9 mouse cellular contexts compared by ENCODE assay signal in the genomic region with DNA sequence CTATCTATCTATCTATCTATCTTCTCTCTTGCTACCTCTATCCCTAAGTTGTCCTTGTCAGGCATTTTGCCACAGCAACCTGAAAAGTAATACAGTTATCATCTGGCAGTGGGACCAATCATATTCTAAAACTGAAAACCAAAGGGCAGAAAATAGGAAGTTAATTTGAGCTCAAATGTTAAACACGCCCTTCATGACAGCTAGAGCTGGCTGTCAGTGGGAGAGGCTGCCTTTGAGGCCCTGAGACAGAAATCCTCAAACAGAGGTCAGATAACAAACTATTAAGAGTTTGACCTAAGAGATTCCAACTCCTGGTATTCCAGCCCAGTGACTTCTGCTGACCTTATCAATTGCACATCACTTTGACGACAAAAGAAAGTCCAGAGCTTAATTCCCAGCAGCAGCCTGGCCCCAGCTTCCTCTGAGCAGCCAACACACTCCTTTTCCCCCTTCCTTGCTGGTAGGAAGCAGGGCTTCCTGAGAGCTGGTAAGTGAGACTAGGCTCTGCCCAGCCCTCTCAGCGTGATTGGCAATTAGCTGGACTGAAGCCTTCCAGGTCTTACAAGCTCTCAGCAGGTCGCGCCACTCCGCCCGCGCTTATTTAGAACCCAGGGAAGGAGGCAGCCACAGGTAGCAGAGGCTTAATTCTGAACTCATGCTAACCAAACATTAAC.
A peak's percentile ranks its signal among the peaks of the same experiment; 100 is the strongest.
DNase-seq lines count a peak whose midpoint lies in the region; ATAC-seq and TF ChIP-seq lines count a peak whose summit lies in the region.
"Had no signal": no experiment of that assay in that cellular context is flagged by ENCODE, and none has a peak within 500 bp of the region (broad histone marks: within the 10 kb centered on the region; RNA-seq: fewer than 3 reads in every experiment).

No protein-coding gene starts in this region.

- peaks cover 8% of the 10 kb centered on the region for H3K9me3 ChIP-seq in embryonic facial prominence, embryonic 14.5 days (ENCODE audit: control insufficient read depth, low read length)
- no peaks in the 10 kb centered on the region; the same call in 1 of the 2 replicates for H3K9me3 ChIP-seq in midbrain, embryonic 15.5 days

- no peak overlapping the region for H3K4me2 ChIP-seq in embryonic facial prominence, embryonic 14.5 days (ENCODE audit: low read depth, low read length)
- no peak overlapping the region for H3K4me2 ChIP-seq in midbrain, embryonic 15.5 days

- no peak overlapping the region for H3K4me3 ChIP-seq in embryonic facial prominence, embryonic 14.5 days (ENCODE audit: low read depth, low read length)
- H3K4me3 ChIP-seq in midbrain, embryonic 15.5 days = no peak overlapping the region
- H3K4me3 ChIP-seq in thymus, adult 2 months (ENCODE audit: control insufficient read depth, insufficient read depth, low read length) = no peak overlapping the region

- no peak overlapping the region for H3K9ac ChIP-seq in embryonic facial prominence, embryonic 14.5 days (ENCODE audit: low read depth, low read length)
- H3K9ac ChIP-seq in midbrain, embryonic 15.5 days = no peak overlapping the region

- DNase-seq in left cerebral cortex, postnatal 4 days = peak; percentile 21
- no peak for DNase-seq in left cerebral cortex, adult 8-10 months (ENCODE audit: low spot score in 2 of 2)
- DNase-seq in cerebellum, adult 11-12 months = peak; percentile 35
- peak; percentile 34 for DNase-seq in embryonic facial prominence, embryonic 14.5 days (ENCODE audit: low spot score)
- no peak for DNase-seq in gastrocnemius, postnatal 36 days
- DNase-seq in c-Kit-positive CD71-positive TER-119-positive erythroid progenitor cells, embryonic 14.5 days (ENCODE audit: low spot score) = no peak
- no peak for DNase-seq in thymus, adult 2 months

- no peaks in the 10 kb centered on the region for H3K27me3 ChIP-seq in embryonic facial prominence, embryonic 14.5 days (replicated peaks; ENCODE audit: control insufficient read depth, insufficient read depth, low read length)
- no peaks in the 10 kb centered on the region for H3K27me3 ChIP-seq in midbrain, embryonic 15.5 days (replicated peaks)
- H3K27me3 ChIP-seq in thymus, adult 2 months (ENCODE audit: control insufficient read depth, insufficient read depth, low read length) = no peaks in the 10 kb centered on the region
- H3K27me3 ChIP-seq: Patski had no signal

- intact Hi-C loops in left cerebral cortex, postnatal 4 days (cut with DNase I) = no loop called here
- intact Hi-C loops in gastrocnemius, postnatal 36 days (cut with DNase I) = no loop called here

- no peaks in the 10 kb centered on the region for H3K4me1 ChIP-seq in embryonic facial prominence, embryonic 14.5 days (ENCODE audit: control insufficient read depth, insufficient read depth, low read length)
- peaks cover 7% of the 10 kb centered on the region for H3K4me1 ChIP-seq in midbrain, embryonic 15.5 days
- no peaks in the 10 kb centered on the region for H3K4me1 ChIP-seq in thymus, adult 2 months (replicated peaks; ENCODE audit: control insufficient read depth, insufficient read depth, low read length)

- no peak for TF ChIP-seq POLR2A in thymus, adult 2 months (IDR thresholded peaks at IDR 0.05; ENCODE audit: control insufficient read depth, extremely low read depth, insufficient read depth, low read length, poor library complexity)

- ATAC-seq in embryonic facial prominence, embryonic 14.5 days (ENCODE audit: low read depth) = no peak
- 0 out of 2 replicates have a peak, but pooled peaks have one; percentile 52 for ATAC-seq in midbrain, embryonic 15.5 days (replicated peaks)
- ATAC-seq: Patski had no signal

- no peak overlapping the region for H3K27ac ChIP-seq in embryonic facial prominence, embryonic 14.5 days (replicated peaks; ENCODE audit: low read depth, low read length)
- no peak overlapping the region for H3K27ac ChIP-seq in midbrain, embryonic 15.5 days
- no peak overlapping the region for H3K27ac ChIP-seq in thymus, adult 2 months (ENCODE audit: control insufficient read depth, insufficient read depth, low read length)

- 20% methylated on average over 8 of the region's 8 CpGs for WGBS in embryonic facial prominence, embryonic 14.5 days
- WGBS in midbrain, embryonic 15.5 days = 14% methylated on average over 8 of the region's 8 CpGs
- WGBS in thymus, adult 2 months = 71% methylated on average over 8 of the region's 8 CpGs

- H3K36me3 ChIP-seq in embryonic facial prominence, embryonic 14.5 days (ENCODE audit: control insufficient read depth, insufficient read depth, low read length) = no peaks in the 10 kb centered on the region
- no peaks in the 10 kb centered on the region for H3K36me3 ChIP-seq in midbrain, embryonic 15.5 days (replicated peaks)
- no peaks in the 10 kb centered on the region for H3K36me3 ChIP-seq in thymus, adult 2 months (ENCODE audit: control insufficient read depth, insufficient read depth, low read length)

- TF ChIP-seq CTCF in thymus, adult 2 months (IDR thresholded peaks at IDR 0.05; ENCODE audit: borderline replicate concordance, control insufficient read depth, extremely low read depth, insufficient read depth, low read length, poor library complexity) = no peak

Comparison
In these comparisons a context has a peak if more than half of its experiments do, and no peak if none do; other contexts are left out.
1. DNase-seq: peak in left cerebral cortex, postnatal 4 days (single experiment), cerebellum, adult 11-12 months (single experiment) and embryonic facial prominence, embryonic 14.5 days (single experiment); none in left cerebral cortex, adult 8-10 months (0 of 2), gastrocnemius, postnatal 36 days (0 of 2), c-Kit-positive CD71-positive TER-119-positive erythroid progenitor cells, embryonic 14.5 days (single experiment) and thymus, adult 2 months (single experiment).